Mouse (Mus musculus) limb, embryonic 14.5 days (tissue): ENCODE data around the gene Ephb2. TPM values are rescaled to one million over a fixed set of nuclear protein-coding genes. Genes with fewer than 3 reads are reported as not detected.

ENCODE experiments used
- ATAC-seq: fragments of 200-750 bp; cut with Nextera tagmentation; 2 replicates; pipeline ENCODE4 v1.8.0; 2017; ENCODE audit warnings: low read depth, moderate number of reproducible peaks, moderate TSS enrichment; ENCODE audit not compliant: low FRiP score
- DNase-seq: peaks from one replicate; pipeline ENCODE4 v3.0.0-alpha.2; 2015; ENCODE audit warnings: low spot score
- H3K27ac ChIP-seq: fragments of 300-500 bp; sonication (generic); replicated peaks from 2 replicates; pipeline ENCODE4 v1.5.1; 2014; ENCODE audit warnings: low read depth, mild to moderate bottlenecking, low read length, moderate library complexity, mixed read lengths
- H3K27me3 ChIP-seq: fragments of 300-500 bp; sonication (generic); 2 replicates; pipeline ENCODE4 v1.6.1; 2014; ENCODE audit warnings: low read length, mixed read lengths; ENCODE audit not compliant: control insufficient read depth, insufficient read depth
- H3K36me3 ChIP-seq: fragments of 300-500 bp; sonication (generic); 2 replicates; pipeline ENCODE4 v1.6.1; 2014; ENCODE audit warnings: mild to moderate bottlenecking, low read length, moderate library complexity, mixed read lengths; ENCODE audit not compliant: control insufficient read depth, insufficient read depth
- H3K4me1 ChIP-seq: fragments of 300-500 bp; sonication (generic); 2 replicates; pipeline ENCODE4 v1.6.1; 2014; ENCODE audit warnings: antibody characterized with exemption, low read length, mixed read lengths; ENCODE audit not compliant: control insufficient read depth, insufficient read depth
- H3K4me2 ChIP-seq: fragments of 300-500 bp; sonication (generic); replicated peaks from 2 replicates; pipeline ENCODE4 v1.6.1; 2014; ENCODE audit warnings: low read depth, mild to moderate bottlenecking, low read length, moderate library complexity; ENCODE audit not compliant: severe bottlenecking
- H3K4me3 ChIP-seq: fragments of 300-500 bp; sonication (generic); replicated peaks from 2 replicates; pipeline ENCODE4 v1.5.1; 2014; ENCODE audit warnings: low read length
- H3K9ac ChIP-seq: fragments of 300-500 bp; sonication (generic); 2 replicates; pipeline ENCODE4 v1.6.1; 2014; ENCODE audit warnings: mild to moderate bottlenecking, low read depth, low read length, moderate library complexity; ENCODE audit not compliant: severe bottlenecking
- H3K9me3 ChIP-seq: fragments of 300-500 bp; sonication (generic); 2 replicates; pipeline ENCODE4 v1.6.1; 2016; ENCODE audit warnings: low read length; ENCODE audit not compliant: control insufficient read depth
- POLR2A ChIP-seq: fragments of 200-500 bp; IDR thresholded peaks from 2 replicates; pipeline ENCODE4 v1.8.0; 2012; ENCODE audit warnings: inconsistent platforms, mild to moderate bottlenecking, moderate library complexity, borderline replicate concordance; ENCODE audit not compliant: insufficient read depth, insufficient read length; ENCODE audit errors: extremely low read depth
- WGBS: fragments of 180-500 bp; shearing (Covaris S2); extraction: QIAGEN DNeasy Blood & Tissue Kit; methylation state at CpG from one replicate; pipeline ENCODE4 v1.1.7; 2014; 5-methylcytosine and 5-hydroxymethylcytosine counted together
- polyA plus RNA-seq, 2 experiments: library from polyadenylated mRNA; depleted of rRNA in 1 of 2; stranded (reverse) in 1 of 2; unstranded in 1 of 2; fragments of >200 nt; fragmentation: Nextera tagmentation in 1 of 2; extraction: Ambion mirVana in 1 of 2; gene quantifications; 2 replicates each; pipeline versions ENCODE4 v1.2.1 to v1.2.3; 2012 to 2014

Ephb2 gene
- polyA plus RNA-seq, 2 experiments: 17.9 to 45.2 TPM

- ATAC-seq (no peak), DNase-seq (no peak)
- no peaks in the 10 kb centered on the region for H3K4me1 ChIP-seq
- H3K9me3 ChIP-seq: no peaks in the 10 kb centered on the region
- H3K4me3 ChIP-seq: no peak overlapping the region
- H3K4me2 ChIP-seq: no peak overlapping the region
- no peak overlapping the region for H3K9ac ChIP-seq
- TF ChIP-seq POLR2A: no peak
- WGBS: 85% methylated on average over 9 of the region's 9 CpGs
- H3K36me3 ChIP-seq: peaks cover 36% of the 10 kb centered on the region
- no peaks in the 10 kb centered on the region for H3K27me3 ChIP-seq
- no peak overlapping the region for H3K27ac ChIP-seq
These were observed 170.7 kb downstream of the Ephb2 start for GRCm38 (mm10) chr4:136665068-136665467.

- Histone ChIP-seq H3K36me3 (peaks cover 81% of the 10 kb centered on the region), H3K9me3 (no peaks in the 10 kb centered on the region), H3K4me1 (no peaks in the 10 kb centered on the region), H3K27ac (no peak overlapping the region), H3K9ac (no peak overlapping the region), H3K4me2 (no peak overlapping the region), H3K4me3 (no peak overlapping the region), H3K27me3 (no peaks in the 10 kb centered on the region)
- 83% methylated on average over 3 of the region's 3 CpGs for WGBS
- ATAC-seq: no peak
- no peak for DNase-seq
- no peak for TF ChIP-seq POLR2A
These were observed 177.9 kb downstream of the Ephb2 start for GRCm38 (mm10) chr4:136657914-136658313.

DNA sequence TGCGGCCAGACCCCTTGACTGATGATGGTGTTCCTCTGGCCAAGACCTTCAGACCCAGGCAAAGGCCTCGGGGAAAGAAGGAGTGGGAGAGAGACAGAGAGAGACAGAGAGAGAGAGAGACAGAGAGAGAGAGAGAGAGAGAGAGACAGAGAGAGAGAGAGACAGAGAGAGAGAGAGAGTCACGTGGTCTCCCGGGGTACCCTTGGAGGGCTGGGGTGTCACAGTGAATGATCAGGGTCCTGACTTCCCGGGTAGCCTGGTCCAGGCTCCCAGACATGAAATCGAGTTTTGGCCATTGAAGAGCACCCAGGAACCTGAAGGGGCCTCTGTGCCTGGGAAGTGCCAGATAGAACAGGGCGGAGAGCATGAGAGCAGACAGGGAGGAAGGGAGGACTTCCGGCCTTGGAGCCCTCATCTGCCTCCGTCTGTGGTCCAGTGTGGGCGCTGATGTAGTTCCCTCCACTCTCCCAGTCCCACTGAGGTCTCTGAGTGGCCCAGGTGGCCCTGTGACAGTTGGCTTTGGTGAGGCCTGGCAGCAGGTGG lies 182.0 kb downstream of the Ephb2 start:
- Histone ChIP-seq H3K9ac (no peak overlapping the region), H3K27ac (no peak overlapping the region), H3K4me3 (no peak overlapping the region), H3K4me2 (no peak overlapping the region), H3K4me1 (peaks cover 13% of the 10 kb centered on the region), H3K9me3 (no peaks in the 10 kb centered on the region), H3K36me3 (peaks cover 52% of the 10 kb centered on the region), H3K27me3 (no peaks in the 10 kb centered on the region)
- DNase-seq (no peak), ATAC-seq (no peak)
- 83% methylated on average over 10 of the region's 10 CpGs for WGBS
- TF ChIP-seq POLR2A: no peak

DNA sequence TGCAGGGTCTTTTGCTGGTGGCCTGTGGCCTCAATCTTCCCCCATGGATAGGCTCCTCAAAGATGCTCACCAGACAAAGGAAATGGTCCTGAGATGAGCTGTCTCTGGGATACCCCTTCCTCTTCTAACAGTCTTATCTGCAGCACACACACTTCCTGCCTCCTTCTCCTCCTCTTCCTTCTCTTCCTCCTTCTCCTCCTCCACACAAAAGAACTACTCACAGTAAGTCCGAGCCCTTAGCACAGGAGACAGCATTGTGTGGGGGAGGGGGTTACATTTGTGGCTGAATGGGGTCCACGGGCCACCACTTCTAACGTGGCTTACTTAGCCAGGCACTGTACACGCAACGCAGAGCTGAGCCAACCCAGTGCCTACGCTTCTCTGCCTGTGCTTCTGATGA lies 182.8 kb downstream of the Ephb2 start:
- no peak overlapping the region for H3K4me3 ChIP-seq
- WGBS: 80% methylated on average over 6 of the region's 6 CpGs
- peaks cover 16% of the 10 kb centered on the region for H3K4me1 ChIP-seq
- TF ChIP-seq POLR2A: no peak
- H3K27me3 ChIP-seq: no peaks in the 10 kb centered on the region
- no peak overlapping the region for H3K9ac ChIP-seq
- H3K27ac ChIP-seq: no peak overlapping the region
- no peak for ATAC-seq
- DNase-seq: no peak
- H3K4me2 ChIP-seq: no peak overlapping the region
- H3K36me3 ChIP-seq: peaks cover 46% of the 10 kb centered on the region
- H3K9me3 ChIP-seq: no peaks in the 10 kb centered on the region

DNA sequence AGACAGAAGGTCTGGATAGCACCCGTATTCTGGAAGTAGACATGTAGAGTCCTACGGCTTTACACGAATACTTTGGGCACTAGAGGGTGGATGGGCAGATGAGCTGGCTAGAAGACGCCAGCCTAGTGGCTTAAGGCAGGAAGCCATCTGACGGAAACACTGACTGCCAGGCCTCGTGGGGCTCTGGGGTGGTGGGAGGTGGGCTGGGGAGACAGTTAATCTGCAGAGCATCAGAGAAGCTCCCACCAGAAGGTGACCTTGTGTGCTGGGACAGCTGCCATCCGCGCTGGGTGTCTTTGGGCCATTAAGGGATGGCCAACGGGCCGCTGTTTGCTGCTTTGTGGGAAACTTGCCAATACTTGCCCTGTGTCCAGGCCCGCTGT lies 183.3 kb downstream of the Ephb2 start:
- Histone ChIP-seq H3K4me3 (no peak overlapping the region), H3K4me1 (peaks cover 16% of the 10 kb centered on the region), H3K36me3 (peaks cover 42% of the 10 kb centered on the region), H3K9ac (no peak overlapping the region), H3K27me3 (no peaks in the 10 kb centered on the region), H3K9me3 (no peaks in the 10 kb centered on the region), H3K4me2 (no peak overlapping the region), H3K27ac (no peak overlapping the region)
- ATAC-seq (no peak), DNase-seq (no peak)
- no peak for TF ChIP-seq POLR2A
- WGBS: 74% methylated on average over 11 of the region's 11 CpGs
